13 mouse cellular contexts compared by ENCODE assay signal in the genomic region with DNA sequence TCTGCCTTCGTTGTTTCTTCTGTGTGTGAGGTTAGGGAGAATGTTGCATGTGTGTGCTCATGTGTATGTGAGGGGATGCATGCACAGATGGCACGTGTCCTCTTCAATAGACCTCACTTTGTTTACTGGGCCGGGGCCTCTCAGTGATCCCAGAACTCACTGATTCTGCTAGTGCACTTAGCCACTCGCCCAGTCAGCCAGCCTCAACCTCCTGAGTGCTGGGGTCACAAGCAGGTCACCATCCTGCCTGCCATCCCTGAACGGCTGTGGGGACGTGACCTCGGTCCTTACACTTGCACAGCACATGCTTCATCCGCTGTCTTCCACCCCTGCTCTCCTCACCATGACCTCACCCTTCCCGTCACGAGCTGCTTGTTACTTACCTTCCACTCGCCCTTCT. TPM values are rescaled to one million over a fixed set of nuclear protein-coding genes. Genes with fewer than 3 reads are reported as not detected.
DNase-seq lines count a peak whose midpoint lies in the region; ATAC-seq lines count a peak whose summit lies in the region.
"Had no signal": no experiment of that assay in that cellular context is flagged by ENCODE, and none has a peak within 500 bp of the region (broad histone marks: within the 10 kb centered on the region; RNA-seq: fewer than 3 reads in every experiment).

No protein-coding gene starts in this region.

- no peak for DNase-seq in frontal cortex, adult 2 months (ENCODE audit: extremely low spot score in 1 of 2, low spot score in 1 of 2)
- DNase-seq in midbrain, embryonic 11.5 days (ENCODE audit: low spot score, missing footprints): no peak
- no peak for DNase-seq in midbrain, embryonic 14.5 days
- DNase-seq in splenic B cell, adult 2 months (ENCODE audit: low read depth, low spot score): peak; percentile 48
- no peak for DNase-seq in right cerebral cortex, postnatal 4 days
- DNase-seq: gastrocnemius, postnatal 14 days; heart, postnatal 4 days had no signal

- H3K36me3 ChIP-seq in midbrain, embryonic 11.5 days (ENCODE audit: control insufficient read depth, insufficient read depth, low read length): no peaks in the 10 kb centered on the region
- peaks cover 40% of the 10 kb centered on the region for H3K36me3 ChIP-seq in midbrain, embryonic 14.5 days (ENCODE audit: control insufficient read depth, insufficient read depth, low read length)
- peaks cover 37% of the 10 kb centered on the region for H3K36me3 ChIP-seq in hindbrain, embryonic 13.5 days
- H3K36me3 ChIP-seq in splenic B cell, adult 2 months (ENCODE audit: control insufficient read depth, insufficient read depth, low read length, poor library complexity, severe bottlenecking): no peaks in the 10 kb centered on the region

- H3K4me1 ChIP-seq in midbrain, embryonic 11.5 days (ENCODE audit: control insufficient read depth, insufficient read depth, low read length): peaks cover 7% of the 10 kb centered on the region
- H3K4me1 ChIP-seq in midbrain, embryonic 14.5 days (ENCODE audit: control insufficient read depth, insufficient read depth, low read length): no peaks in the 10 kb centered on the region
- H3K4me1 ChIP-seq in hindbrain, embryonic 13.5 days (replicated peaks): peaks cover 24% of the 10 kb centered on the region

- H3K4me3 ChIP-seq in midbrain, embryonic 11.5 days (ENCODE audit: low read depth, low read length): no peak overlapping the region
- no peak overlapping the region for H3K4me3 ChIP-seq in midbrain, embryonic 14.5 days (replicated peaks; ENCODE audit: low read depth, low read length)
- no peak overlapping the region for H3K4me3 ChIP-seq in hindbrain, embryonic 13.5 days

- 0 out of 2 replicates have a peak, but pooled peaks have one; percentile 2 for ATAC-seq in frontal cortex, adult (ENCODE audit: low TSS enrichment)
- no peak for ATAC-seq in midbrain, embryonic 11.5 days (ENCODE audit: low FRiP score)
- no peak for ATAC-seq in midbrain, embryonic 14.5 days (ENCODE audit: low FRiP score, low TSS enrichment)
- ATAC-seq in hindbrain, embryonic 13.5 days (ENCODE audit: low FRiP score): no peak
- ATAC-seq in CD4-positive, CD25-positive, alpha-beta regulatory T cell, adult 4 months: no peak

- no peaks in the 10 kb centered on the region for H3K9me3 ChIP-seq in midbrain, embryonic 11.5 days (ENCODE audit: control insufficient read depth, low read length)
- H3K9me3 ChIP-seq in midbrain, embryonic 14.5 days (ENCODE audit: control insufficient read depth, low read length): no peaks in the 10 kb centered on the region
- H3K9me3 ChIP-seq in hindbrain, embryonic 13.5 days: no peaks in the 10 kb centered on the region

- H3K9ac ChIP-seq in midbrain, embryonic 11.5 days (ENCODE audit: low read length): peak overlapping the region; percentile 13; the same call in 1 of the 2 replicates
- H3K9ac ChIP-seq in midbrain, embryonic 14.5 days (replicated peaks; ENCODE audit: low read length): no peak overlapping the region
- peak overlapping the region; percentile 15; the same call in 1 of the 2 replicates for H3K9ac ChIP-seq in hindbrain, embryonic 13.5 days

- 65% methylated on average over 11 of the region's 11 CpGs for WGBS in midbrain, embryonic 11.5 days
- 74% methylated on average over 11 of the region's 11 CpGs for WGBS in midbrain, embryonic 14.5 days
- WGBS in hindbrain, embryonic 13.5 days: 40% methylated on average over 11 of the region's 11 CpGs

- H3K27me3 ChIP-seq in midbrain, embryonic 11.5 days (ENCODE audit: control insufficient read depth, insufficient read depth, low read length): no peaks in the 10 kb centered on the region
- H3K27me3 ChIP-seq in midbrain, embryonic 14.5 days (ENCODE audit: control insufficient read depth, insufficient read depth, low read length): no peaks in the 10 kb centered on the region
- H3K27me3 ChIP-seq in hindbrain, embryonic 13.5 days: no peaks in the 10 kb centered on the region
- H3K27me3 ChIP-seq in splenic B cell, adult 2 months (ENCODE audit: control insufficient read depth, insufficient read depth, low read length, poor library complexity, severe bottlenecking): no peaks in the 10 kb centered on the region

- H3K27ac ChIP-seq in midbrain, embryonic 11.5 days (ENCODE audit: low read depth, low read length): no peak overlapping the region; the same call in 1 of the 2 replicates
- no peak overlapping the region for H3K27ac ChIP-seq in midbrain, embryonic 14.5 days (replicated peaks; ENCODE audit: low read depth, low read length)
- H3K27ac ChIP-seq in hindbrain, embryonic 13.5 days: peak overlapping the region; percentile 67; the same call in 1 of the 2 replicates
- H3K27ac ChIP-seq: macrophage; stomach, postnatal 0 days had no signal

- H3K4me2 ChIP-seq in midbrain, embryonic 11.5 days: no peak overlapping the region
- H3K4me2 ChIP-seq in midbrain, embryonic 14.5 days (ENCODE audit: low read length): no peak overlapping the region
- H3K4me2 ChIP-seq in hindbrain, embryonic 13.5 days: no peak overlapping the region
- H3K4me2 ChIP-seq: liver, embryonic 11.5 days had no signal

RNA-seq across cellular contexts. Expression of gene Stxbp1, which starts 23.9 kb away (rescaled TPM):
- polyA plus RNA-seq in frontal cortex, adult 2 months (2012; rRNA removed): 666 and 673 TPM in 2 replicates
- 51.4 and 53.8 TPM in 2 replicates for polyA plus RNA-seq in midbrain, embryonic 11.5 days (2014; fragmentation: Nextera tagmentation; extraction: Ambion mirVana)
- polyA plus RNA-seq in midbrain, embryonic 14.5 days (2014; fragmentation: Nextera tagmentation; extraction: Ambion mirVana): 240 and 245 TPM in 2 replicates
- 180 and 193 TPM in 2 replicates for polyA plus RNA-seq in hindbrain, embryonic 13.5 days (2015; fragmentation: Nextera tagmentation; extraction: Ambion mirVana)
- polyA plus RNA-seq in CD4-positive, CD25-positive, alpha-beta regulatory T cell, adult 4 months (2017; shearing (Covaris generic)): 1 to 10 TPM; 4.2 to 4.7 TPM

RNA-seq across cellular contexts. Expression of gene Cfap157, which starts 38.9 kb away (rescaled TPM):
- 1.8 and 4.8 TPM in 2 replicates for polyA plus RNA-seq in frontal cortex, adult 2 months (2012; rRNA removed)
- polyA plus RNA-seq in midbrain, embryonic 11.5 days (2014; fragmentation: Nextera tagmentation; extraction: Ambion mirVana): 0.08 and 0.28 TPM in 2 replicates
- polyA plus RNA-seq in midbrain, embryonic 14.5 days (2014; fragmentation: Nextera tagmentation; extraction: Ambion mirVana): 0.38 and 0.39 TPM in 2 replicates
- 1.0 and 1.5 TPM in 2 replicates for polyA plus RNA-seq in hindbrain, embryonic 13.5 days (2015; fragmentation: Nextera tagmentation; extraction: Ambion mirVana)
- polyA plus RNA-seq in CD4-positive, CD25-positive, alpha-beta regulatory T cell, adult 4 months (2017; shearing (Covaris generic)): 1 to 10 TPM; 1.5 to 2.4 TPM
- polyA plus RNA-seq: macrophage had no signal

RNA-seq across cellular contexts. Expression of gene Ptrh1, which starts 47.6 kb away (rescaled TPM):
- 7.9 and 8.9 TPM in 2 replicates for polyA plus RNA-seq in frontal cortex, adult 2 months (2012; rRNA removed)
- polyA plus RNA-seq in midbrain, embryonic 11.5 days (2014; fragmentation: Nextera tagmentation; extraction: Ambion mirVana): 3.2 and 3.9 TPM in 2 replicates
- polyA plus RNA-seq in midbrain, embryonic 14.5 days (2014; fragmentation: Nextera tagmentation; extraction: Ambion mirVana): 3.5 TPM in 2 replicates
- 4.5 and 5.1 TPM in 2 replicates for polyA plus RNA-seq in hindbrain, embryonic 13.5 days (2015; fragmentation: Nextera tagmentation; extraction: Ambion mirVana)
- 1 to 10 TPM; 2.9 to 3.8 TPM for polyA plus RNA-seq in CD4-positive, CD25-positive, alpha-beta regulatory T cell, adult 4 months (2017; shearing (Covaris generic))

RNA-seq across cellular contexts. Expression of gene Ttc16, which starts 47.7 kb away (rescaled TPM):
- polyA plus RNA-seq in frontal cortex, adult 2 months (2012; rRNA removed): 1.7 and 1.9 TPM in 2 replicates
- polyA plus RNA-seq in midbrain, embryonic 11.5 days (2014; fragmentation: Nextera tagmentation; extraction: Ambion mirVana): 0.26 and 0.30 TPM in 2 replicates
- 0.41 and 0.80 TPM in 2 replicates for polyA plus RNA-seq in midbrain, embryonic 14.5 days (2014; fragmentation: Nextera tagmentation; extraction: Ambion mirVana)
- 0.56 and 1.8 TPM in 2 replicates for polyA plus RNA-seq in hindbrain, embryonic 13.5 days (2015; fragmentation: Nextera tagmentation; extraction: Ambion mirVana)
- 1 to 10 TPM; 1.4 to 1.6 TPM for polyA plus RNA-seq in CD4-positive, CD25-positive, alpha-beta regulatory T cell, adult 4 months (2017; shearing (Covaris generic))
- polyA plus RNA-seq: macrophage had no signal

RNA-seq across cellular contexts. Expression of gene Fam129b, which starts 52.8 kb away (rescaled TPM):
- 28.3 and 30.0 TPM in 2 replicates for polyA plus RNA-seq in frontal cortex, adult 2 months (2012; rRNA removed)
- 10.3 and 10.6 TPM in 2 replicates for polyA plus RNA-seq in midbrain, embryonic 11.5 days (2014; fragmentation: Nextera tagmentation; extraction: Ambion mirVana)
- polyA plus RNA-seq in midbrain, embryonic 14.5 days (2014; fragmentation: Nextera tagmentation; extraction: Ambion mirVana): 13.6 and 19.8 TPM in 2 replicates
- 31.6 and 32.4 TPM in 2 replicates for polyA plus RNA-seq in hindbrain, embryonic 13.5 days (2015; fragmentation: Nextera tagmentation; extraction: Ambion mirVana)
- polyA plus RNA-seq in CD4-positive, CD25-positive, alpha-beta regulatory T cell, adult 4 months (2017; shearing (Covaris generic)): 1 to 10 TPM in 1 of 2 experiments, under 1 TPM in 1; 0.97 to 1.0 TPM
